Mouse (Mus musculus): ENCODE measurements at regions not wholly inside any gene's neighbourhood (a gene's known extent, or its start where the extent isn't known, plus 50 kb on each side); places are given as distances from the start of the nearest gene placed in this dataset.

- no peak for DNase-seq (ENCODE audit: low read depth, low spot score)
Observed at GRCm38 (mm10) chr10:17074402-17075027, 648.5 kb upstream of the Cited2 start.

- DNase-seq (ENCODE audit: low read depth, low spot score): no peak
Observed at GRCm38 (mm10) chr10:17075147-17075546, 647.9 kb upstream of the Cited2 start.

DNA sequence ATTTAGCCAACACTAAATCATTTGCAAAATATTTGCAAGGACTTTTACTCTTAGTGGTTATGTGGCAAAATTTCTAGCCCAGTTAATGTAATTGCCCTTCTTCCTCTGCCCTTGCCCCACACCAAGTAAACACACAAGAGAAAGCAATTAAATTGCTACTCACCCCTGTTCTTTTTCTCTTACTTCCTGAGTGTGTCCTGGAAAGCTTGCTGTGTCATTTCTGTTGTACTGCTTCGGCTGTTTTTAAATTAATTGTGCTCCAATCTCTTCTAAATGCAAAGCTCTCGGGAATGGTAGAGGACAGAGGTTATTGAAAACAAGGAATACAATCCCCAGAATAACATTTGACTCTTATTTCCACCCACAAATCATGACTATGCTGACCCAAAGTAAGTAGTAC lies 647.4 kb upstream of the Cited2 start:
- DNase-seq (ENCODE audit: low read depth, low spot score): no peak

- no peak for DNase-seq (ENCODE audit: low read depth, low spot score)
Observed at GRCm38 (mm10) chr10:17076186-17076585, 646.8 kb upstream of the Cited2 start.

DNA sequence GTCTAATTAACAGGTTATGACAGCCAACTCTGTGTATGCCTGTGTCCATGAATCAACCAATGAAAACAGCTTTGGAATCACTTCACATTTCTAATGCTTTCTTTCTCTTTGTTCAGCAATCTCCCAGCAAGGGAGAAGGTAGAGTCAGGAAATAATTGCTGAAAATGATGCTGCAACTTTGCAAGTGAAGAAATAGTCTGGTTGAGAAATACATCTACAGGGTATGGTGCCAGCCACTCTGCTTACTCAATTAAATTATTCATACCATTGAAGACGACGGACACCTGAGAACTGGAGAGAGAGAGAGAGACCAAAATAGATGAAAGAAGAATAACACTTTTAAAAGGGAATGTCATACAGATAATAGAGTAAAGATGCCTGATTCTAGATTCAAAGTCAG lies 645.4 kb upstream of the Cited2 start:
- DNase-seq (ENCODE audit: low read depth, low spot score): no peak

DNA sequence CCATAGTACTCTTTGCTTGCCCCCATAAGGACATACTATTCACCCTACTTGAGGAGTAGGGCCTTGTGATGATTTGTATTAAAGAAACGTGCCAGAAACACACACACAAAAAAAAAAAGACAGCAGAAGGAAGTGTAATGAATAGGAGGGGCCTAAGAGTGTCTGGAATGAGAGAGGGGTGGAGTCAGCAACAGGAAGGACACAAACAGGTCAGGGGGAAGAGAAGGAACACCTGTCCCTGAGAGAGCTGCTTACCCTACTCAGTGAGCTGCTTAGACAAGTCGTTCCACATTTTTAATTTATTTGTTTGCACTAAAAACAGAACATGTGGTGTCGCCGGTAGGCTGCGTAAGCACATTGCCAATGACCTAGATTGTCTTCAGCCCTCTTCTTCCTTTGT lies 642.2 kb upstream of the Cited2 start:
- no peak for DNase-seq (ENCODE audit: low read depth, low spot score)

- DNase-seq (ENCODE audit: low read depth, low spot score): no peak
Observed at GRCm38 (mm10) chr10:17082926-17083325, 640.1 kb upstream of the Cited2 start.

- DNase-seq (ENCODE audit: low read depth, low spot score): no peak
Observed at GRCm38 (mm10) chr10:17102065-17102464, 621.0 kb upstream of the Cited2 start.

DNA sequence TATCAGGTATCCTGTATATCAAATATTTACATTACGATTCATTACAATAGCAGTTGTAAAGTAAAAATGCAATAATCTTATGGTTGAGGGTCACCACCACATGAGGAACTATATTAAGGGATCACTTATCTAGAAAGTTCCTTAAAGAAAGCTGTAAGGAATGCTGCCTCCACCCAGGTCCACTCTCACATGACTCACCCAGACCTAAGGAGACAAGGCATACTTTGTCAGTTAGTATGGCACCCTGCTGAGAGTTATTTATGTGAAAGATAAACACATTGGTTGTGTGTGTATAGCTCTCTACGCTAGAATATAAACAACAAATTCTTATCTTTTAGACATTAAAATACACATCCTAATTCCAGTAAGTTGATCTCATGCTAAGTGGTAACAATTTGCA lies 619.6 kb upstream of the Cited2 start:
- DNase-seq (ENCODE audit: low read depth, low spot score): no peak

- no peak for DNase-seq (ENCODE audit: low read depth, low spot score)
Observed at GRCm38 (mm10) chr10:17106831-17107230, 616.2 kb upstream of the Cited2 start.

- no peak for DNase-seq (ENCODE audit: low read depth, low spot score)
Observed at GRCm38 (mm10) chr10:17111071-17111470, 611.9 kb upstream of the Cited2 start.

DNA sequence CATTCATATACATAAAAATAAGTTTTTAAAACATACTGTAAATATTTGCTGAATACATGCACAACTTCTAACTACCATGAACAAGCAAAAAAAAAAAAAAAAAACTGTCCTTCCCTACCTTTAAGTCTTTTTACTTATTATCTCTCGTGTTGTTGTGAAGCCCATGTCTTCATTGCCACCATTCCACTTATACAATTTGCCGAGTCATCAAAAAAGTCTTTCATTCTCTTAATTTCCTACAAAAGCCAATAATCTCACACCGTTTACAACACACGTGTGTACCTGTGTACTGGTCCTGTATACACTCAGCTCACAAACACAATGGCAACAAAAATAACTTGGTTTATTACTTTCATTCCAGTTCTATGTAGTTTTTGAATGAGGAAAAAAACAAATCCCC lies 608.2 kb upstream of the Cited2 start:
- no peak for DNase-seq (ENCODE audit: low read depth, low spot score)

DNA sequence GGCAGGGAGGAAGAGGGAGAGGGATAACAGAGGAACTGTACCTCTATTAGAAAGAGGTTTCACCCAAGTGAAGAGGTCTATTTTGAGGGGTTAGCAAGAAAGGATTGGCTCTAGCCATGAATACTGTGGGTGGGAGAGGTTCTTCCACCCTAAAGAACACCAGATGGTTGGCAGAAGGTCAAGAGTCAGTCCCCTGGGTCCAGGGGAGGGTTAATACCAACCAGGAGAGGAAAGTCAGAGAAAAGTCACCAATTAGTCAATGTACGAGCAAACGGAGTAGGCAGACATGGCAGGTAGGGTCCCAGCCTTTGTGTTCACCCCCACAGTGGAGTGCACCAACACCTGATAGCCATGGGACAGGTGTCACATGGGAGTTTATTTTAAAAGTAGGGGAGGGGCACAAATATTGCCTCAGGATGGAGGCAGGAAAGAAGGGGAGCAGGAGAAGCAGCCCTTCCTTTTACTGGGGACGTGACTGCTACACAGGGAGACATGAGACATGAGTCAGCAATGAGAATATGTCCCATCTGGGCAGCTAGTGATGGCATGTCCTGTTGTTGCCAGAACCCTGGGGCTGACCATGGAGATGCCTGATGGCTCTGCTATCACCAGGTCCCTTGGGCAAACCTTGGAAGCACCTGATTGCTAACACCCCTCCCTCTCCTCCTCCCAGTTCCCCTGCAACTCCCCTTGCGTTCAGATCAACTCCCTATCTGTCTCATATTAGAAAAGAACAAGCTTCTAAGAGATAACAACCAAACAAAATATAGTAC lies 593.4 kb upstream of the Cited2 start:
- DNase-seq (ENCODE audit: low read depth, low spot score): no peak

DNA sequence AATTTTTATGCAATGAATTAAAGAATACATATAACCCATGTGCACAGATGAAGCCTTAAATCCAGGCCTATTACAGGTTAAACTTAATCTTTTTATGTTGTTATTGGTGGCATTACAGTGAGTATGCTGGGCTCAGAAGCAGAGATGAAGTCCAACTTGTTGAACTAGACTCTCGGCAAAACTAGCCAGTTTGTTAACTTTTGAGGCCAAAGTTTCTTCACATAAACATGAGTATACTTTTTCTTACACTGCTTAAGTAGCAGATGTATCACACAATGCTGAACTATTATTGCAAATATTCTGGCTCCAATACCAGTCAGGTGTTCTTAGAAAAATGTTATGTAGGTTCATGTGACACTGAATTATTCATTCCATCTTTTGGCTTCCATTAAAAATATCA lies 592.4 kb upstream of the Cited2 start:
- DNase-seq (ENCODE audit: low read depth, low spot score): no peak

DNA sequence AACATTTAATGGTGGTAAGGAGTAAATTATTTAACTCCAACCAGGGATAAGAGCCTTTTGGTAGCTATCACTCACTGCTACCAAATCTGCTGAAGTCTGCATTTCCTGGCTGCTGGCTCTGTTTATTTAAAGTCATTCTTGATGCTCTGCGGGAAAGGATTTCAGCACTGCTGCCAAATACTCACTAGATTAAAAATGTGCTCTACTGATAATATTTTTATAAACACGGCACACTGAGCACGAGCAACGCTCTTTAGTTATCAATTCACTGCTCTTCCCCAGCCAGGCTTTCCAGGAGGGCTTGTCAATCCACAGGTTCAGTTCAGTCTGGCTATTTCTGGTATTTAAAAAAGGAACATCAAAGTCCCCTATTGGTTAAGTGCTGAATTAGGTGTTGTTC lies 591.3 kb upstream of the Cited2 start:
- no peak for DNase-seq (ENCODE audit: low read depth, low spot score)

DNA sequence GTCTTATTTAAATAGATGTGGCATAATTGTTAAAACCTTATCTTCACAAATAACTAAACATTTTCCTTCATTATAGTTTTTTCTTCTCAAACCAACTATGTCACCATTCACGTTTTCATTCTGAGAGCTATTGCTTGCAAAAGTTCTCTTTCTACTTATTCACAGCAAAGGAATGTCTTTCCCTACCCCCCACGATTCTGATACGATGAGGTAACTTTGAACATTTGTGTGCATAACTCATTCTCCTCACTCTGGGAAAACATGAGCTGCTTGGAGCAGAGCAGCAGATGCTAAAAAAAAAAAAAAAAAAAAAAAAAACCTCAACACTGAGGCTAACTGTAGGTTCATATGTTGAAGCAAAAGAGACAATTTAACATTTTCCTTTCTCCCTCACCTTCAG lies 547.6 kb upstream of the Cited2 start:
- DNase-seq (ENCODE audit: low read depth, low spot score): no peak

DNA sequence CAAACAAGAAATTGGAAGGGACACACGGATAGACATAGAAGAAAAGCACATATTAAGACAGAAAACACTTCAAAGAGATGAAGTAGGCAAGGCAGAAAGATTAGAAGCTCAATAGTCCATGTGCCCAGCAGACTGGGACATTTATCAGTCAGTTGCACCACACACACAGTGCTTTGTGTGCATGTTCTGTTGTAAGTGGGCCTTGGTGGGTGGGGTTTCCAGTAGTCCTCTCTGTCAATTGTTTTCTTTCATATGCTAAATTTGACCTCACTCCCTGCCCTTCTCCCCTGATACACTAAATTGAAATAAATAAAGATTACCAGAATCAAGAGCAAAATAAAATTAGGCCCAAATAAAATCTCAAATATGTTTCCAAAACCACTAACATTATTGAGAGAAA lies 546.0 kb upstream of the Cited2 start:
- no peak for DNase-seq (ENCODE audit: low read depth, low spot score)

GRCm38 (mm10) chr10:17177503-17178278 lies 545.3 kb upstream of the Cited2 start:
- no peak for DNase-seq (ENCODE audit: low read depth, low spot score)

DNA sequence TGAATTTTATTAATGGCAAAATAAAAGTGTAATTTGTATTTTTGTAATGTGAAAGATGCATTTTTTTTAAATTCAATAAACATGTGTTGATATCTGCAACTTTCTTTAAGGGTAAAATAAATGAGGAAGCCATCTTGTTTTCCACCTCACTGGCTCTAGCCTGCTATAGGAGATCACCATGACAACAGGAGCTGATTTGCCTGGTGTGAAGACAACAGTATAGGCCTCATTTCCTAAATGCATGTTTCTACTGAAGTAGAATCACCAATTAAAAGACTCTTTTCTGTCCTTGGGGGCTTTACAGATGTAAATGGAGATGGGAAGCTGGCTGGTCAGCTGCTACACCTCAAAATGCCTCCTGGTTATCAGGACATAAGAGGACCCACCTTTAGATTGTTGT lies 544.4 kb upstream of the Cited2 start:
- no peak for DNase-seq (ENCODE audit: low read depth, low spot score)

- no peak for DNase-seq (ENCODE audit: low read depth, low spot score)
Observed at GRCm38 (mm10) chr10:17184418-17184817, 538.6 kb upstream of the Cited2 start.

GRCm38 (mm10) chr10:17196205-17196604 lies 526.8 kb upstream of the Cited2 start:
- DNase-seq (ENCODE audit: low read depth, low spot score): no peak

DNA sequence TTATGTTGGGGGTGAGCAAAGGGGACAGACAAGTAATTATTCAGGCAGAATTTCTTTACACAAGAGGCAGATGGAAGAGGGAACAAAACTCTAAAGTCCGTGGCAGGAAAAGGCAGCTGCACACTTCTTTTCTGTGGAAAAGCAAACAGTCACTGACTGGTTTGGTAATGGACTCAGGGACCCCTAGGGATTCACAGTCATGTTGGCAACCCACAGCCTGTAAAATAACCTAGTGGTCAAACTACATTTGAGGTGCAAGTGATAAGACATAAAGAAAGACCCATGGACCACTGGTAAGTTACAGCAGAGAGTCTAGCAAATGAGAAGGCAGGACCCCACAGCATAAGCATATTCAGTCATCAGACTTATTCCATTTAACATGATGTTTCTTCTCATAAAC lies 526.4 kb upstream of the Cited2 start:
- no peak for DNase-seq (ENCODE audit: low read depth, low spot score)

Data from CD4-positive helper T cell, adult 2 months (primary cell).